Mouse (Mus musculus): ENCODE results near the gene Ccs.
"Not testable (repeated sequence)": the region's sequence is repeated elsewhere in the genome, so short reads cannot be mapped to it uniquely, and the experiment has no call there.

Gene Ccs

DNA sequence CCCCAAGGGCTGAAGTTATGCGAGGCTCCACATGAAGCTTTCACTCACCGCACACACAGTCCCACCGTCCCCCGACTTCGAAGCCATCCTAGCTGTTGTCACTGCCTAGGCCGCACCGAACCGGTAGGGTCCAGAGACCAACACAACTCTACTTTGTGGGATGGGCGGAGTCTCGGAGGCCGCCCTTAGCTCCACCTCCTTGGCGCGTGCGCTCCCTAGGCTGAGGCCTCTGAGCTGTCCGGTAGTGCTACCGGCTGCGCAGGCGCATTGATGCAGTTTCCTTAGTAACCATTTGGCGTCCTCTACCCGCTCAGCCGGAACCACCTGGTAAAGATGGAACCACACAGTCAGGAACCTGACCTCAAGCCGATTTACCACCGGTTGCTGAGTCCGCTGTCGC is at the start of gene Ccs, which contains the start of gene Ccdc87:
Ccs (minus strand) TSS at position 184 of the 400 bp plus-strand sequence.
Ccdc87 (plus strand) TSS at position 218 of the 400 bp plus-strand sequence.
- DNase-seq (ENCODE audit: low read depth, low spot score), result peak; percentile 95
- no peaks in the 10 kb centered on the region for H3K27me3 ChIP-seq (ENCODE audit: control insufficient read depth, insufficient read depth, low read length, poor library complexity, severe bottlenecking)
- no peaks in the 10 kb centered on the region for H3K36me3 ChIP-seq (ENCODE audit: control insufficient read depth, insufficient read depth, low read length, poor library complexity, severe bottlenecking)

DNA sequence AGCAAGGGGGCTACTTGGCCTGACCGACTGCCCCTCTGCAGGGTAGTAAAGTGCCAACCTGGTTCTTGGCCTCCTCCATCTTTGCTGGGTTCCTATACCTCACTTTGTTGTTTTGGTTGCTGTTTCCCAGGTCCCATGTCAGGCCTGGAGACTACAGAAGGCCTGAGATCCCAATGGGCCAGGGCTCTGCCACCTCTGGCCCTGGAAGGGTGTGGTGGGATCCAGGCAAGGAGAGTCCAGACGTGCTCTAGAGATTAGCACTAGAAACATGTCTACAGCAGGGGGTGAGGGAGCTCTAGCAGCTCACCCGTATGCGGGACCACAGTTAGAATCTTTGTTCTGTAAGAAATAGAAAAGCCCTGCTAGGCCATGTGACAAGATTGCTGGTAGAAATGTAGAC is 44.8 kb upstream of the Ccs start:
- H3K36me3 ChIP-seq (ENCODE audit: control insufficient read depth, insufficient read depth, low read length, poor library complexity, severe bottlenecking), result peaks cover 1% of the 10 kb centered on the region
- DNase-seq (ENCODE audit: low read depth, low spot score), result no peak
- no peaks in the 10 kb centered on the region for H3K27me3 ChIP-seq (ENCODE audit: control insufficient read depth, insufficient read depth, low read length, poor library complexity, severe bottlenecking)

DNA sequence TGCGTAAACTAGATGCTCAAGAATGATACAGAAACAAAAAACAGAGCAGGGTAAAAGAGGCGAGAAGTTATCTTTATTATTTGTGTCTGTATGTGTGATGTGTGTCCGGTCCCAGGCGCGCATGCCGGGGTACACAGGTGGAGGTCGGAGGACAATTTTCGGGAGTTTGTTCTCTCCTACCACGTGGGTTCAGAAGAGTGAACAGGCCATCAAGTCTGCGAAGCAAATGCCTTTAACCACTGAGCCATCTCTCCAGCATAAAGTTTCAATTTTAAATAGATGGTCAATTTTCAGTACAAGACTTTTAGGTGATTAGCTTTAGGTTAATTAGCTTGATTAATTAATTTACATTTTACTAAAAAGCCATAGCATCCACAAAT is 40.2 kb upstream of the Ccs start:
- DNase-seq (ENCODE audit: low read depth, low spot score), result no peak
- Histone ChIP-seq H3K27me3 (ENCODE audit: control insufficient read depth, insufficient read depth, low read length, poor library complexity, severe bottlenecking) (no peaks in the 10 kb centered on the region), H3K36me3 (ENCODE audit: control insufficient read depth, insufficient read depth, low read length, poor library complexity, severe bottlenecking) (no peaks in the 10 kb centered on the region; the same call in 1 of the 2 replicates)

DNA sequence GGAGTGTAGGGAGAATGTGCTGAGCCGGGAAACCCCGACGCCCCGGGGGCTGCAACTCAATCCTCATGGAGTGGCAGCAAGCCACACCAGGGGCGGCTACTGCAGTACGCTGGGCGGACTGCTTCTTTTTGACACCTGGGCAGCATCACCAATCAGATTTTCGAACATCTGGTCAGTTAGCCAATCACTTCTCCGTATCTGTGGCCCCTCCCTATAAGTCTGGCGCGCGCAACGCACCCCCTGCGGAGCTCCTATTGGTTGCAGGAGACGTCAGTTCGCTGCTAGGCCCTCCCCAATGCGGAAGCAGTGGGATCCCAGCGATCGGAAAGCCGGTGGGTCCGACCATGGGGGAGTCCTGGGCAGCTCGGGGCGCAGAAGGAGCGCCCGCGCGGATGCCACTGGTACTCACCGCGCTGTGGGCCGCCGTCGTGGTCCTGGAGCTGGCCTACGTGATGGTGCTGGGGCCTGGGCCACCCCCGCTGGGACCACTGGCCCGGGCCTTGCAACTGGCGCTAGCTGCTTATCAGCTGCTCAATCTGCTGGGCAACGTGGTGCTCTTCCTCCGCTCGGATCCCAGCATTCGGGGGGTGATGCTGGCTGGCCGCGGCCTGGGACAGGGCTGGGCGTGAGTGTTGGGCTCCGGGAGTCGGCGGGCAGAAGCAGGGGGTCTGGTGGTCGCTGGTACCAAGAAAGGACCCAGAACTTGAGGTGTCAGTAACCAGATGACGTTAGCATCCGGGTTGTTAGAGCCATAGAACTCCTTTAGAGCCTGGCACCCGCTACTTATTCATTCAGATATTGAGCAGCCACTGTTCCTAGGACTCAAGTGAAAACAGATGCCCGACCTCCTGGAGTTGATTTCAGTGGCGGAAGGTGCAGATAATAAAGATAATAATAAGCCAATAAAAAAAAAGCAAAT is 39.5 kb upstream of the Ccs start, which contains the start of gene Zdhhc24:
Zdhhc24 (plus strand) TSS at position 264 of the 919 bp plus-strand sequence.
- no peaks in the 10 kb centered on the region; the same call in 1 of the 2 replicates for H3K36me3 ChIP-seq (ENCODE audit: control insufficient read depth, insufficient read depth, low read length, poor library complexity, severe bottlenecking)
- DNase-seq (ENCODE audit: low read depth, low spot score), result peak; percentile 95
- no peaks in the 10 kb centered on the region for H3K27me3 ChIP-seq (ENCODE audit: control insufficient read depth, insufficient read depth, low read length, poor library complexity, severe bottlenecking)

DNA sequence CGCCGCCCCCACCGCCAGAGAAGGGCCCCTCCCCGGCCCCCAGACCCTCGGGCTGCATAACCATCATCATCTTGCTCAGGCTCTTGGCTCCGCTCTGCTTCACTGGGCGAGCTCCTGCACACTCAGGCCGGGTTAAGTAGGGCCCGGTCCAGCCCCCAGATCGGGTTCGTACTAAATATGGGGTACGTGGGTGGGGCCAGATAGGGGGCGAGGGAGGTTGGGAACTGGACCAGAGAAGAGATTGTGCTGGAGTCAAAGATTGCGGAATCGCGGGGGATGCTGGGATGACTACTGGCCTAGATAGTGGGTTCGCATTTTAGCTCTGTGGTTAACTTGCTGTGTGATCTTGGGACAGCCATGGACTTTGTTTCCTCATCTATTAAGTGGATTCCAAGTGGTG is 38.7 kb upstream of the Ccs start, which contains the start of gene Actn3:
Actn3 (minus strand) TSS at position 125 of the 400 bp plus-strand sequence.
- H3K27me3 ChIP-seq (ENCODE audit: control insufficient read depth, insufficient read depth, low read length, poor library complexity, severe bottlenecking), result no peaks in the 10 kb centered on the region
- peak; percentile 5 for DNase-seq (ENCODE audit: low read depth, low spot score)
- no peaks in the 10 kb centered on the region; the same call in 1 of the 2 replicates for H3K36me3 ChIP-seq (ENCODE audit: control insufficient read depth, insufficient read depth, low read length, poor library complexity, severe bottlenecking)

DNA sequence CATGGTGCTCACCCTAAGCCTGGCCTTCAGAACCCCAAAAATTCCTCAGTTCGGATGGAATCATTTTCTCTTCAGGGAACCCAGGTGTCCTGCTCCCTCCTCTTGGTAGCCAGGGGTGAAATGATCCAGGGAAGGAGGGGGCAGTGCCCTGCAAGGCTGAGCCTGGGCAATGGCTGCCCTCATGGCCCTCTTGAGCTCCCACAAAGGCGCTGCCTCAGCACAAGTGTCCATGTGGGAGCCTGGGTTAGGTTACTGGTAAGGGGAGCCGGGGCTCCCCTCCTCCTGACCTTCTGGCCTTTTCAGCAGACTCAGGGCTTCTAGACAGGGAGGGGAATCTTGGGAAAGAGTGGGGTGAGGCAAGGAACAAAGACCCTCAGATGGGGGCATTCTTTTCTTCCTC is 37.6 kb upstream of the Ccs start:
- DNase-seq (ENCODE audit: low read depth, low spot score), result no peak
- no peaks in the 10 kb centered on the region for H3K36me3 ChIP-seq (ENCODE audit: control insufficient read depth, insufficient read depth, low read length, poor library complexity, severe bottlenecking)
- no peaks in the 10 kb centered on the region for H3K27me3 ChIP-seq (ENCODE audit: control insufficient read depth, insufficient read depth, low read length, poor library complexity, severe bottlenecking)

DNA sequence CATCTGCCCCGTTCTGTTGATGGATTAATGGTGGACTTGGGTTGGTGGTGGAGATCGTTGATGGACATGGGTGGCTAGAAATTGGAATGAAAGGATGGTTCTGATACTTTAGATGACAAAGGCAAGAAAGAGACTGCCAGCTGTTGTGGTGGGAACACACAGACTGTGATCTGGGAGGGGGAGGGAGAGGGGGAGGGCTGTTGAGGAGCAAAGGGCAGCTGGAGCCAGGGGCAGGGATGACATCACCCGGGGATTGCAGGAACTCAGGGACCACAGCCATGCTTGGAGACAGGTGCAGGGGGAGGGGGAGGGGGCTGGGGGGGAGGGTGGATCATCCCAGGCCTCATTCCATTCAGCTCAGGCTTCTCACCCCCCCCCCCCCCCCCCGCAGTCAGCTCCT is 37.1 kb upstream of the Ccs start:
- no peaks in the 10 kb centered on the region for H3K27me3 ChIP-seq (ENCODE audit: control insufficient read depth, insufficient read depth, low read length, poor library complexity, severe bottlenecking)
- no peak for DNase-seq (ENCODE audit: low read depth, low spot score)

DNA sequence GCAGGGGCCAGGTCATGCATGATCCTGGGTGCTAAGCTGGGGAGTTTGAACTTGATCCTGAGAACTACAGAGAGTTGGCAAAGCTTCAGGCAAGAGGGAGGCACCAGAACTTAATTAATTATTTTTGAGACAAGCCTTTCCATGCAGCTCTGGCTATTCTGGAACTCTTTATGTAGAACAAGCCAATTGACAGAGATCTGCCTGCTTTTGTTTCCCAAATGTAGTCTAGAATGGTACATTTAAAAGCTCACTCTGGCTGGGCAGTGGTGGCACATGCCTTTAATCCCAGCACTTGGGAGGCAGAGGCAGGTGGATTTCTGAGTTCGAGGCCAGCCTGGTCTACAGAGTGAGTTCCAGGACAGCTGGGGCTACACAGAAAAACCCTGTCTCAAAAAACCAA is 35.5 kb upstream of the Ccs start:
- not testable (repeated sequence) for H3K27me3 ChIP-seq (ENCODE audit: control insufficient read depth, insufficient read depth, low read length, poor library complexity, severe bottlenecking); DNase-seq (ENCODE audit: low read depth, low spot score); H3K36me3 ChIP-seq (ENCODE audit: control insufficient read depth, insufficient read depth, low read length, poor library complexity, severe bottlenecking)

More for the DNA sequence above, 37.1 kb upstream of the Ccs start:
- no peaks in the 10 kb centered on the region for H3K36me3 ChIP-seq (ENCODE audit: control insufficient read depth, insufficient read depth, low read length, poor library complexity, severe bottlenecking)

DNA sequence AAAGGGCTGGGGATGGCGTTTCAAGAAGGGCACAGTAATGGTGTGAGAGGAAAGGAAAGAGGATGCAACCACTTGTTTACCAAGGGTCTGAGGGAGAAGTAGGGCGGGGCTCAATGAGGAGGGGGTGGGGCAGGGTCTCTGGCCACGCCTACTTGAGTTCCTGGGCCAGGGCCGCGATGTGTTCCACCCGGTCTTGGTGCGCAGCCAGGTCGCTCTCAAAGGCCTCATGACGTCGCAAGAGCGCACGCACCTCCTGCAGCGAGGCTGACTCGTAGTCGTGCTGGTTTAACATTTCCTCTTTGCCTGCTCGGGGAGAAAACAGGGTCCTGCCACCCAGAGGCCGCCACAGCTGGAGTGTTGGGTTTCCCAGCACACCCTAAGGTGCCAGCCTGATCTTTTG is 26.0 kb upstream of the Ccs start:
- peak; percentile 20 for DNase-seq (ENCODE audit: low read depth, low spot score)
- H3K36me3 ChIP-seq (ENCODE audit: control insufficient read depth, insufficient read depth, low read length, poor library complexity, severe bottlenecking), result no peaks in the 10 kb centered on the region

DNA sequence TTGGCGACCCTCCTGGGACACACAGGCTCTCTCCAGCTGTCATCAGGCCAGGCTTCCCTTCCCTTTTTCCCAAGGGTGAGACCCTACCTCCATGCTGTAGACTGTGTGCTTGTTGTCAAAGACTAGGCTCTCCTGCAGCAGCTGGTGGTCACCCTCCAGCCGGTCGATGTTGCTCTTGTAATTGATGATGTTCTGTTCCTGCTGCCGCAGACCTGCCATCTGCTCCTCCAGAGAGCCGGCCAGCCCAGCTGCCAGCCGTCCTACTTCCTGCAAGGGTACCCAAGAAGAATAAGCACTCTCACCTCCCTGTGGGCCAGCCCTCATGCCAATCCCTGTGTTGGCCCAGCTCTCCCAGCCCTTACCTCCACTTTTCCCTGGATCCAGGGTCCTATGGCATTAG is 23.9 kb upstream of the Ccs start:
- no peaks in the 10 kb centered on the region for H3K36me3 ChIP-seq (ENCODE audit: control insufficient read depth, insufficient read depth, low read length, poor library complexity, severe bottlenecking)
- no peaks in the 10 kb centered on the region; the same call in 1 of the 2 replicates for H3K27me3 ChIP-seq (ENCODE audit: control insufficient read depth, insufficient read depth, low read length, poor library complexity, severe bottlenecking)
- no peak for DNase-seq (ENCODE audit: low read depth, low spot score)

More for the DNA sequence above, 26.0 kb upstream of the Ccs start:
- H3K27me3 ChIP-seq (ENCODE audit: control insufficient read depth, insufficient read depth, low read length, poor library complexity, severe bottlenecking), result no peaks in the 10 kb centered on the region

DNA sequence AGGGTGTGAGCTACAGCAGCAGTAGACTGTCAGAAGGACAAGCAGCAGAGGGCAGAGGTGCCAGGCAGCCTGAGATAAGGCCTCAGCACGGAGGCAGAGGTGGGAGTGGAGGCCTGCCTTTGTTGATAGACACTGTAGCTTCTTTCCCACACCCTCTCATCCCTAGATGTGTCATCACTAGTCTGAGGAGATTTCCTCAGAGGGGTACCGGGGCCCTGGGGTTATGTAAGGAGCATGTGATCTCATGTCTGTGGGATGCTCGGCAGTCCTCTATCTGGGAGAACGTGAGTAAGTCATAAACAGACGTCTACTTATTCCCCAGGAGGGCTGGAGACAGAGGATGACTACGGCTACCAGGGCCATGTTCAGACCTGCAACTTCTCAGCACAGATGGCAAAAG is 19.9 kb upstream of the Ccs start:
- H3K27me3 ChIP-seq (ENCODE audit: control insufficient read depth, insufficient read depth, low read length, poor library complexity, severe bottlenecking), result no peaks in the 10 kb centered on the region; the same call in 1 of the 2 replicates

DNA sequence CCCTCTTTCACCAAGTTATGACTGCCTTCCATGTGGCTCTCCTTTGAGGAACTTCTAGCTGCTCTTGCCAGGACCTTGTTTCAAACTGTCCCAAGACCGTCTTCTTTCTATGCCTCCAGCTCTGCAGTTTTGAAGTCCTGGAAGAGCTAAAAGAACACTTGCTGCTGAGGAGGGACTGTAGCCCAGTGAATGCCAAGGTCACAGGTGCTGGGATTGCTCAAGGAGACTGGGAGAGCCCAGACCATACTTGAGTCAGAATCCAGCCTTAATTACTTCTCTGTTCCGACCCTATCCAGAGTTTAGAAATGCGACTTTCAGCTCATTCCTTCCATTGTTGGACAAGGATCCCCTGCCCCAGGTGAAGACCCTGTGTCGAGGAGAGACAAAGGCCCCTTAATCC is 16.8 kb upstream of the Ccs start:
- DNase-seq (ENCODE audit: low read depth, low spot score), result no peak

More for the DNA sequence above, 19.9 kb upstream of the Ccs start:
- H3K36me3 ChIP-seq (ENCODE audit: control insufficient read depth, insufficient read depth, low read length, poor library complexity, severe bottlenecking), result no peaks in the 10 kb centered on the region
- DNase-seq (ENCODE audit: low read depth, low spot score), result no peak

DNA sequence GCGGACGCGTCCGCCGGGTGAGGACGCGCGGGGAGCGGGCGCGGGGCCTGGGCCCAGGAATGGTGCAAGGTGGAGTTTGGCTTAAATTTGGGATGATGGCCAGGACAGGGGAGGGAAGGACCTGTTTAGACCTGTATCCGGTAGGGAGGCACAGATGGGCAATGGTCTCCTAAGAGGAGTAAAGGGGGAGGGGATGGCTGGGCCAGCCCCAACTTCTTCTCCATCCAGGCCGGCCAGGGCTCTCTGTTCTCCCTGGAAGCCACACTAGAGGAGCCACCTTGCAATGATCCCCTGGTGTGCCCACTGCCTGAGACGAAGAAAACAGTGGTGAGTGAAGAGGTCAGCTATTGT is 16.3 kb upstream of the Ccs start:
- Histone ChIP-seq H3K36me3 (ENCODE audit: control insufficient read depth, insufficient read depth, low read length, poor library complexity, severe bottlenecking) (no peaks in the 10 kb centered on the region), H3K27me3 (ENCODE audit: control insufficient read depth, insufficient read depth, low read length, poor library complexity, severe bottlenecking) (no peaks in the 10 kb centered on the region; the same call in 1 of the 2 replicates)
- no peak for DNase-seq (ENCODE audit: low read depth, low spot score)

More for the DNA sequence above, 16.8 kb upstream of the Ccs start:
- no peaks in the 10 kb centered on the region for H3K36me3 ChIP-seq (ENCODE audit: control insufficient read depth, insufficient read depth, low read length, poor library complexity, severe bottlenecking)
- H3K27me3 ChIP-seq (ENCODE audit: control insufficient read depth, insufficient read depth, low read length, poor library complexity, severe bottlenecking), result no peaks in the 10 kb centered on the region; the same call in 1 of the 2 replicates

DNA sequence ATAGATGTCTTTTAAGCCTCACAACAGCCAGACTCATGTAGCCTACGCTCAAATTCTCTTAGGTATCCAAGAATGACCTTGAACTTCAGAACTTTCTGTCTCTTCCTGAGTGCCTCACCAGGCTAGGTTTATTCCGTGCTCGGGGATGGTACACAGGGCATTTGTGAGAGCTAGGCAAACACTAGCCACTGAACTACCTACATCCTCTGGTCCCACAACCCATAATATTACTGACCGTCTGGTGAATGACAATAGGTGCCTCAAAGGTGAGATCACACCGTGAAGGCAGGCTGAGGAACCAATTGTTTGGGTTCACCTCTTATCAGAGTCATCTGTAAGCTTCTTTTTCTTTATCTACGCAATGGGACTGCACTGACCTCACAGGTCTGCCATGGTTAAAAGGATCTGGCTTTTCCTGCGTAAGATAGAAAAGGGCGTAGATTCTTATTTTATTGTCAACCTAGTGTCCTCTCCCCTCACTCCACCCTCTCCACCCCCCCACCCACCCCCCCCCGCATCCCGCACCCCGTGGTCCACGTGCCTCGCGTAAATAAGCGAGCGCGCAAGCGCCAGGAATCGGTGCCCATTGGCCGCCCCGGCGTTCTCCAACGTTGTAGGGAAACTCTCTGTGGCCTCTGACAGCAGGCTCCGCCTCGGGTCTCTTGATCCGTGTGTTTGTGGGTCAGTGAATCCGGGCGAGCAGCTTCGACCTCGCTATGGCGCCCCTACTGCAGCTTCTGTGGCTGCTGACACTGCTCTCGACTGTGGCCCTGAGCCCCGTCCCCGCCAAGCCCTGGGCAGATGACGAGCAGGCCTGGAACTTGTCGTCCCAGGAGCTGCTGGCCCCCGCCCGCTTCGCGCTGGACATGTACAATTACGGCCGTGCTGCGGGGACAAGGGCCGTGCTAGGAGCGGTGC is 15.7 kb upstream of the Ccs start, which contains the start of gene Ctsf:
Ctsf (plus strand) TSS at position 579 of the 918 bp plus-strand sequence.
- Histone ChIP-seq H3K27me3 (ENCODE audit: control insufficient read depth, insufficient read depth, low read length, poor library complexity, severe bottlenecking) (no peaks in the 10 kb centered on the region; the same call in 1 of the 2 replicates), H3K36me3 (ENCODE audit: control insufficient read depth, insufficient read depth, low read length, poor library complexity, severe bottlenecking) (no peaks in the 10 kb centered on the region)
- peak; percentile 13 for DNase-seq (ENCODE audit: low read depth, low spot score)
